Mouse (Mus musculus): ENCODE results near the gene Adk. TPM values are rescaled to one million over a fixed set of nuclear protein-coding genes. Genes with fewer than 3 reads are reported as not detected.

Adk gene
- polyA plus RNA-seq, 1 experiment from 2014 or later, result 242 TPM

- 0 out of 2 replicates have a peak overlapping the region, but pooled peaks have one; percentile 28 for H3K27ac ChIP-seq (replicated peaks)
- ATAC-seq (ENCODE audit: extremely low read depth, insufficient number of reproducible peaks, low FRiP score, low TSS enrichment), result no peak
- 75% methylated on average over 2 of the region's 2 CpGs for WGBS
Observed at GRCm38 (mm10) chr14:21351646-21352045, 299.3 kb downstream of the Adk start.

GRCm38 (mm10) chr14:21356286-21356685 is 303.9 kb downstream of the Adk start:
- Histone ChIP-seq H3K4me1 (peaks cover 10% of the 10 kb centered on the region; the same call in 1 of the 2 replicates), H3K27ac (replicated peaks) (no peak overlapping the region), H3K27me3 (replicated peaks) (no peaks in the 10 kb centered on the region), H3K9me3 (no peaks in the 10 kb centered on the region), H3K4me3 (no peak overlapping the region), H3K9ac (no peak overlapping the region), H3K36me3 (peaks cover 13% of the 10 kb centered on the region; the same call in 1 of the 2 replicates), H3K4me2 (no peak overlapping the region)
- WGBS, result 70% methylated on average over 1 of the region's 1 CpGs
- no peak for ATAC-seq (ENCODE audit: extremely low read depth, insufficient number of reproducible peaks, low FRiP score, low TSS enrichment)

More at GRCm38 (mm10) chr14:21351646-21352045, 299.3 kb downstream of the Adk start:
- Histone ChIP-seq H3K36me3 (0 out of 2 replicates have a peak, but pooled peaks cover 9% of the 10 kb centered on the region), H3K9ac (no peak overlapping the region), H3K9me3 (no peaks in the 10 kb centered on the region), H3K4me2 (no peak overlapping the region), H3K4me1 (peaks cover 25% of the 10 kb centered on the region), H3K27me3 (replicated peaks) (no peaks in the 10 kb centered on the region), H3K4me3 (no peak overlapping the region)

GRCm38 (mm10) chr14:21359207-21359895 is 307.0 kb downstream of the Adk start:
- H3K27ac ChIP-seq (replicated peaks), result 0 out of 2 replicates have a peak overlapping the region, but pooled peaks have one; percentile 31
- H3K4me1 ChIP-seq, result 0 out of 2 replicates have a peak, but pooled peaks cover 4% of the 10 kb centered on the region
- H3K27me3 ChIP-seq (replicated peaks), result no peaks in the 10 kb centered on the region
- H3K36me3 ChIP-seq, result peaks cover 5% of the 10 kb centered on the region; the same call in 1 of the 2 replicates
- no peak overlapping the region for H3K4me3 ChIP-seq
- H3K4me2 ChIP-seq, result no peak overlapping the region
- H3K9ac ChIP-seq, result no peak overlapping the region
- no peak for ATAC-seq (ENCODE audit: extremely low read depth, insufficient number of reproducible peaks, low FRiP score, low TSS enrichment)
- no peaks in the 10 kb centered on the region for H3K9me3 ChIP-seq
- WGBS, result 77% methylated on average over 10 of the region's 10 CpGs

- H3K4me2 ChIP-seq, result no peak overlapping the region
- H3K4me3 ChIP-seq, result no peak overlapping the region
- 0 out of 2 replicates have a peak overlapping the region, but pooled peaks have one; percentile 31 for H3K27ac ChIP-seq (replicated peaks)
- H3K36me3 ChIP-seq, result peaks cover 5% of the 10 kb centered on the region; the same call in 1 of the 2 replicates
- no peaks in the 10 kb centered on the region for H3K9me3 ChIP-seq
- ATAC-seq (ENCODE audit: extremely low read depth, insufficient number of reproducible peaks, low FRiP score, low TSS enrichment), result no peak
- H3K9ac ChIP-seq, result no peak overlapping the region
- 77% methylated on average over 8 of the region's 12 CpGs for WGBS
- 0 out of 2 replicates have a peak, but pooled peaks cover 4% of the 10 kb centered on the region for H3K4me1 ChIP-seq
- no peaks in the 10 kb centered on the region for H3K27me3 ChIP-seq (replicated peaks)
Observed at GRCm38 (mm10) chr14:21359896-21360525, 307.6 kb downstream of the Adk start.

- peak overlapping the region; percentile 36; the same call in 1 of the 2 replicates for H3K27ac ChIP-seq (replicated peaks)
- 65% methylated on average over 2 of the region's 2 CpGs for WGBS
Observed at GRCm38 (mm10) chr14:21367095-21367494, 314.7 kb downstream of the Adk start.

GRCm38 (mm10) chr14:21368622-21369021 is 316.2 kb downstream of the Adk start:
- no peak for ATAC-seq (ENCODE audit: extremely low read depth, insufficient number of reproducible peaks, low FRiP score, low TSS enrichment)
- Histone ChIP-seq H3K4me2 (no peak overlapping the region), H3K27ac (replicated peaks) (no peak overlapping the region), H3K9me3 (peaks cover 4% of the 10 kb centered on the region; the same call in 1 of the 2 replicates), H3K9ac (no peak overlapping the region), H3K4me1 (peaks cover 25% of the 10 kb centered on the region), H3K4me3 (no peak overlapping the region), H3K27me3 (replicated peaks) (no peaks in the 10 kb centered on the region), H3K36me3 (peaks cover 8% of the 10 kb centered on the region)
- WGBS, result 72% methylated on average over 2 of the region's 2 CpGs

More at GRCm38 (mm10) chr14:21367095-21367494, 314.7 kb downstream of the Adk start:
- Histone ChIP-seq H3K4me3 (no peak overlapping the region), H3K4me2 (no peak overlapping the region), H3K36me3 (peaks cover 8% of the 10 kb centered on the region), H3K27me3 (replicated peaks) (no peaks in the 10 kb centered on the region), H3K4me1 (peaks cover 25% of the 10 kb centered on the region), H3K9me3 (peaks cover 4% of the 10 kb centered on the region; the same call in 1 of the 2 replicates), H3K9ac (no peak overlapping the region)
- no peak for ATAC-seq (ENCODE audit: extremely low read depth, insufficient number of reproducible peaks, low FRiP score, low TSS enrichment)

GRCm38 (mm10) chr14:21369127-21369526 is 316.8 kb downstream of the Adk start:
- Histone ChIP-seq H3K4me1 (peaks cover 25% of the 10 kb centered on the region), H3K4me3 (no peak overlapping the region), H3K27me3 (replicated peaks) (no peaks in the 10 kb centered on the region), H3K9ac (no peak overlapping the region), H3K36me3 (peaks cover 8% of the 10 kb centered on the region), H3K9me3 (peaks cover 4% of the 10 kb centered on the region; the same call in 1 of the 2 replicates), H3K4me2 (no peak overlapping the region), H3K27ac (replicated peaks) (no peak overlapping the region)
- ATAC-seq (ENCODE audit: extremely low read depth, insufficient number of reproducible peaks, low FRiP score, low TSS enrichment), result peak; percentile 58; the same call in 1 of the 2 replicates
- WGBS, result 37% methylated on average over 5 of the region's 5 CpGs

GRCm38 (mm10) chr14:21371946-21372345 is 319.6 kb downstream of the Adk start:
- no peak for ATAC-seq (ENCODE audit: extremely low read depth, insufficient number of reproducible peaks, low FRiP score, low TSS enrichment)
- Histone ChIP-seq H3K4me3 (no peak overlapping the region), H3K36me3 (peaks cover 4% of the 10 kb centered on the region; the same call in 1 of the 2 replicates), H3K27ac (replicated peaks) (no peak overlapping the region), H3K4me2 (no peak overlapping the region), H3K9ac (no peak overlapping the region), H3K9me3 (no peaks in the 10 kb centered on the region), H3K4me1 (peaks cover 22% of the 10 kb centered on the region), H3K27me3 (replicated peaks) (no peaks in the 10 kb centered on the region)
- 76% methylated on average over 2 of the region's 2 CpGs for WGBS

GRCm38 (mm10) chr14:21372689-21373088 is 320.3 kb downstream of the Adk start:
- H3K27ac ChIP-seq (replicated peaks), result no peak overlapping the region
- no peak for ATAC-seq (ENCODE audit: extremely low read depth, insufficient number of reproducible peaks, low FRiP score, low TSS enrichment)
- H3K27me3 ChIP-seq (replicated peaks), result no peaks in the 10 kb centered on the region
- no peak overlapping the region for H3K4me3 ChIP-seq
- peaks cover 7% of the 10 kb centered on the region; the same call in 1 of the 2 replicates for H3K36me3 ChIP-seq
- no peak overlapping the region for H3K4me2 ChIP-seq
- H3K9ac ChIP-seq, result no peak overlapping the region
- no peaks in the 10 kb centered on the region for H3K9me3 ChIP-seq
- H3K4me1 ChIP-seq, result peaks cover 15% of the 10 kb centered on the region
- 92% methylated on average over 5 of the region's 5 CpGs for WGBS

GRCm38 (mm10) chr14:21383701-21384428 is 331.5 kb downstream of the Adk start:
- Histone ChIP-seq H3K27ac (replicated peaks) (no peak overlapping the region), H3K4me1 (no peaks in the 10 kb centered on the region), H3K4me2 (no peak overlapping the region), H3K27me3 (replicated peaks) (no peaks in the 10 kb centered on the region), H3K9ac (no peak overlapping the region), H3K9me3 (no peaks in the 10 kb centered on the region), H3K4me3 (no peak overlapping the region), H3K36me3 (peaks cover 38% of the 10 kb centered on the region)
- ATAC-seq (ENCODE audit: extremely low read depth, insufficient number of reproducible peaks, low FRiP score, low TSS enrichment), result no peak
- WGBS, result 92% methylated on average over 5 of the region's 5 CpGs

- Histone ChIP-seq H3K27me3 (replicated peaks) (no peaks in the 10 kb centered on the region), H3K4me3 (no peak overlapping the region), H3K4me1 (peaks cover 20% of the 10 kb centered on the region), H3K36me3 (peaks cover 17% of the 10 kb centered on the region), H3K4me2 (no peak overlapping the region), H3K9me3 (no peaks in the 10 kb centered on the region), H3K27ac (replicated peaks) (no peak overlapping the region), H3K9ac (no peak overlapping the region)
- ATAC-seq (ENCODE audit: extremely low read depth, insufficient number of reproducible peaks, low FRiP score, low TSS enrichment), result no peak
- WGBS, result 89% methylated on average over 7 of the region's 7 CpGs
Observed at GRCm38 (mm10) chr14:21399506-21399905, 347.1 kb downstream of the Adk start.
